Mouse (Mus musculus) midbrain, embryonic 12.5 days (tissue): Measurements from ENCODE around the gene Bst2. TPM values are rescaled to one million over a fixed set of nuclear protein-coding genes. Genes with fewer than 3 reads are reported as not detected.

ENCODE experiments used
- ATAC-seq: fragments of 200-750 bp; cut with Nextera tagmentation; 2 replicates; pipeline ENCODE4 v1.8.0; 2017; ENCODE audit warnings: low read depth, moderate TSS enrichment, moderate library complexity; ENCODE audit not compliant: low FRiP score
- H3K27ac ChIP-seq: fragments of 300-500 bp; sonication (generic); replicated peaks from 2 replicates; pipeline ENCODE4 v1.5.1; 2016; ENCODE audit warnings: mild to moderate bottlenecking
- H3K27me3 ChIP-seq: fragments of 300-500 bp; sonication (generic); 2 replicates; pipeline ENCODE4 v1.6.1; 2016; ENCODE audit warnings: mild to moderate bottlenecking
- H3K36me3 ChIP-seq: fragments of 300-500 bp; sonication (generic); 2 replicates; pipeline ENCODE4 v1.6.1; 2016
- H3K4me1 ChIP-seq: fragments of 300-500 bp; sonication (generic); 2 replicates; pipeline ENCODE4 v1.6.1; 2016
- H3K4me2 ChIP-seq: fragments of 300-500 bp; sonication (generic); replicated peaks from 2 replicates; pipeline ENCODE4 v1.6.1; 2016; ENCODE audit warnings: mild to moderate bottlenecking, moderate library complexity
- H3K4me3 ChIP-seq: fragments of 300-500 bp; sonication (generic); 2 replicates; pipeline ENCODE4 v1.5.1; 2016; ENCODE audit warnings: mild to moderate bottlenecking
- H3K9ac ChIP-seq: fragments of 300-500 bp; sonication (generic); replicated peaks from 2 replicates; pipeline ENCODE4 v1.6.1; 2016; ENCODE audit warnings: mild to moderate bottlenecking, moderate library complexity
- H3K9me3 ChIP-seq: fragments of 300-500 bp; sonication (generic); 2 replicates; pipeline ENCODE4 v1.6.1; 2016; ENCODE audit warnings: mild to moderate bottlenecking
- WGBS: fragments of 180-500 bp; shearing (Covaris S2); methylation state at CpG from one replicate; pipeline ENCODE4 v1.1.7; 2016; 5-methylcytosine and 5-hydroxymethylcytosine counted together
- polyA plus RNA-seq: library from polyadenylated mRNA; unstranded; fragments of >200 nt; fragmentation: Nextera tagmentation; extraction: Ambion mirVana; gene quantifications from 2 replicates; pipeline ENCODE4 v1.2.1, GENCODE M21; 2016

The Bst2 gene
- polyA plus RNA-seq, 1 experiment from 2014 or later: 14.5 TPM

GRCm38 (mm10) chr8:71569366-71570290, 32.4 kb upstream of the Bst2 start:
- no peaks in the 10 kb centered on the region for H3K36me3 ChIP-seq
- peak overlapping the region; percentile 66 for H3K4me3 ChIP-seq
- peak overlapping the region; percentile 67 for H3K4me2 ChIP-seq
- H3K4me1 ChIP-seq: peaks cover 34% of the 10 kb centered on the region
- H3K9ac ChIP-seq: peak overlapping the region; percentile 58
- under 1% methylated on average over 51 of the region's 51 CpGs for WGBS
- peak; percentile 81 for ATAC-seq
- H3K27me3 ChIP-seq: peaks cover 42% of the 10 kb centered on the region
- H3K9me3 ChIP-seq: no peaks in the 10 kb centered on the region
- peak overlapping the region; percentile 58 for H3K27ac ChIP-seq

GRCm38 (mm10) chr8:71568941-71569340, 31.7 kb upstream of the Bst2 start:
- Histone ChIP-seq H3K27ac (peak overlapping the region; percentile 58), H3K36me3 (no peaks in the 10 kb centered on the region), H3K9me3 (peaks cover 5% of the 10 kb centered on the region), H3K9ac (no peak overlapping the region; the same call in 1 of the 2 replicates), H3K4me1 (peaks cover 34% of the 10 kb centered on the region), H3K4me2 (peak overlapping the region; percentile 67), H3K4me3 (peak overlapping the region; percentile 66), H3K27me3 (peaks cover 44% of the 10 kb centered on the region)
- ATAC-seq: no peak
- 20% methylated on average over 6 of the region's 6 CpGs for WGBS

GRCm38 (mm10) chr8:71568387-71568937, 31.2 kb upstream of the Bst2 start, which contains the start of gene Slc27a1:
Slc27a1 (plus strand) TSS chr8:71568882.
- H3K9ac ChIP-seq: peak within 1 kb of the TSS; percentile 53
- no peak for ATAC-seq
- H3K27me3 ChIP-seq: peaks cover 46% of the 10 kb centered on the region
- H3K4me3 ChIP-seq: peak within 1 kb of the TSS; percentile 66
- no peaks in the 10 kb centered on the region for H3K36me3 ChIP-seq
- 14% methylated on average over 13 of the region's 13 CpGs for WGBS
- peak within 1 kb of the TSS; percentile 67 for H3K4me2 ChIP-seq
- peaks cover 34% of the 10 kb centered on the region for H3K4me1 ChIP-seq
- peaks cover 6% of the 10 kb centered on the region for H3K9me3 ChIP-seq
- H3K27ac ChIP-seq: peak within 1 kb of the TSS; percentile 58

- peaks cover 35% of the 10 kb centered on the region for H3K4me1 ChIP-seq
- no peak for ATAC-seq
- no peak overlapping the region for H3K4me3 ChIP-seq
- H3K9ac ChIP-seq: no peak overlapping the region
- H3K9me3 ChIP-seq: peaks cover 6% of the 10 kb centered on the region
- no peaks in the 10 kb centered on the region for H3K36me3 ChIP-seq
- H3K27ac ChIP-seq: no peak overlapping the region
- peaks cover 51% of the 10 kb centered on the region for H3K27me3 ChIP-seq
- H3K4me2 ChIP-seq: no peak overlapping the region
- 74% methylated on average over 7 of the region's 7 CpGs for WGBS
Measured at GRCm38 (mm10) chr8:71567587-71567986, 30.3 kb upstream of the Bst2 start.

GRCm38 (mm10) chr8:71566501-71566900, 29.2 kb upstream of the Bst2 start, which contains the start of gene Nxnl1:
Nxnl1 (minus strand) TSS chr8:71566601.
- WGBS: 61% methylated on average over 3 of the region's 3 CpGs
- Histone ChIP-seq H3K27me3 (peaks cover 62% of the 10 kb centered on the region), H3K4me2 (no peak within 1 kb of the TSS), H3K36me3 (no peaks in the 10 kb centered on the region), H3K4me3 (no peak within 1 kb of the TSS), H3K9me3 (peaks cover 6% of the 10 kb centered on the region), H3K27ac (no peak within 1 kb of the TSS), H3K4me1 (peaks cover 30% of the 10 kb centered on the region), H3K9ac (no peak within 1 kb of the TSS)
- no peak for ATAC-seq

GRCm38 (mm10) chr8:71563992-71564391, 26.7 kb upstream of the Bst2 start:
- no peak for ATAC-seq
- no peak overlapping the region for H3K27ac ChIP-seq
- peaks cover 6% of the 10 kb centered on the region for H3K9me3 ChIP-seq
- no peak overlapping the region for H3K4me3 ChIP-seq
- H3K27me3 ChIP-seq: peaks cover 80% of the 10 kb centered on the region
- H3K4me2 ChIP-seq: no peak overlapping the region
- no peak overlapping the region for H3K9ac ChIP-seq
- WGBS: 85% methylated on average over 4 of the region's 4 CpGs
- H3K4me1 ChIP-seq: peaks cover 16% of the 10 kb centered on the region
- H3K36me3 ChIP-seq: no peaks in the 10 kb centered on the region

GRCm38 (mm10) chr8:71562751-71563150, 25.5 kb upstream of the Bst2 start:
- 1% methylated on average over 33 of the region's 33 CpGs for WGBS

GRCm38 (mm10) chr8:71561401-71561800, 24.1 kb upstream of the Bst2 start:
- no peak overlapping the region for H3K4me3 ChIP-seq
- no peak overlapping the region for H3K27ac ChIP-seq
- no peak overlapping the region for H3K4me2 ChIP-seq
- 4% methylated on average over 15 of the region's 15 CpGs for WGBS
- peaks cover 6% of the 10 kb centered on the region for H3K9me3 ChIP-seq
- no peaks in the 10 kb centered on the region for H3K36me3 ChIP-seq
- H3K9ac ChIP-seq: no peak overlapping the region
- peaks cover 17% of the 10 kb centered on the region for H3K4me1 ChIP-seq
- peaks cover 84% of the 10 kb centered on the region for H3K27me3 ChIP-seq
- ATAC-seq: no peak

More at GRCm38 (mm10) chr8:71562751-71563150, 25.5 kb upstream of the Bst2 start:
- Histone ChIP-seq H3K9me3 (peaks cover 6% of the 10 kb centered on the region), H3K27me3 (peaks cover 81% of the 10 kb centered on the region), H3K36me3 (no peaks in the 10 kb centered on the region), H3K9ac (peak overlapping the region; percentile 35; the same call in 1 of the 2 replicates), H3K4me1 (peaks cover 17% of the 10 kb centered on the region), H3K4me3 (peak overlapping the region; percentile 17; the same call in 1 of the 2 replicates), H3K27ac (no peak overlapping the region), H3K4me2 (peak overlapping the region; percentile 39)
- ATAC-seq: peak; percentile 53

- H3K27me3 ChIP-seq: peaks cover 85% of the 10 kb centered on the region
- H3K27ac ChIP-seq: no peak overlapping the region
- 86% methylated on average over 5 of the region's 5 CpGs for WGBS
- H3K4me1 ChIP-seq: peaks cover 17% of the 10 kb centered on the region
- no peak overlapping the region for H3K4me2 ChIP-seq
- no peak overlapping the region for H3K9ac ChIP-seq
- H3K36me3 ChIP-seq: no peaks in the 10 kb centered on the region
- ATAC-seq: no peak
- H3K9me3 ChIP-seq: peaks cover 6% of the 10 kb centered on the region
- no peak overlapping the region for H3K4me3 ChIP-seq
Measured at GRCm38 (mm10) chr8:71560765-71561164, 23.5 kb upstream of the Bst2 start.

- Histone ChIP-seq H3K9me3 (peaks cover 6% of the 10 kb centered on the region), H3K36me3 (no peaks in the 10 kb centered on the region), H3K27ac (no peak overlapping the region), H3K9ac (no peak overlapping the region), H3K4me3 (no peak overlapping the region), H3K4me1 (peaks cover 17% of the 10 kb centered on the region), H3K4me2 (no peak overlapping the region), H3K27me3 (peaks cover 87% of the 10 kb centered on the region)
- WGBS: 83% methylated on average over 3 of the region's 3 CpGs
- no peak for ATAC-seq
Measured at GRCm38 (mm10) chr8:71560071-71560470, 22.8 kb upstream of the Bst2 start.

GRCm38 (mm10) chr8:71558958-71559690, 21.9 kb upstream of the Bst2 start:
- peaks cover 95% of the 10 kb centered on the region for H3K27me3 ChIP-seq
- peaks cover 3% of the 10 kb centered on the region for H3K9me3 ChIP-seq
- H3K4me3 ChIP-seq: peak overlapping the region; percentile 24
- 2% methylated on average over 24 of the region's 24 CpGs for WGBS
- no peaks in the 10 kb centered on the region for H3K36me3 ChIP-seq
- no peak overlapping the region for H3K9ac ChIP-seq
- 0 out of 2 replicates have a peak, but pooled peaks have one; percentile 14 for ATAC-seq
- no peak overlapping the region for H3K27ac ChIP-seq
- H3K4me1 ChIP-seq: peaks cover 17% of the 10 kb centered on the region
- H3K4me2 ChIP-seq: peak overlapping the region; percentile 45
